Mouse (Mus musculus) hindbrain, embryonic 16.5 days (tissue): ENCODE data around the gene Zc3h4. TPM values are rescaled to one million over a fixed set of nuclear protein-coding genes. Genes with fewer than 3 reads are reported as not detected.

Source experiments
- ATAC-seq: fragments of 200-750 bp; cut with Nextera tagmentation; 2 replicates; pipeline ENCODE4 v1.8.0; 2017; ENCODE audit warnings: moderate TSS enrichment, moderate library complexity
- H3K27ac ChIP-seq: fragments of 300-500 bp; sonication (generic); 2 replicates; pipeline ENCODE4 v1.5.1; 2014; ENCODE audit warnings: low read depth, mild to moderate bottlenecking, control low read depth, low read length, moderate library complexity
- H3K27me3 ChIP-seq: fragments of 300-500 bp; sonication (generic); replicated peaks from 2 replicates; pipeline ENCODE4 v1.6.1; 2014; ENCODE audit warnings: low read length; ENCODE audit not compliant: control insufficient read depth, insufficient read depth
- H3K36me3 ChIP-seq: fragments of 300-500 bp; sonication (generic); 2 replicates; pipeline ENCODE4 v1.6.1; 2014; ENCODE audit warnings: mild to moderate bottlenecking, low read length, moderate library complexity, mixed read lengths; ENCODE audit not compliant: control insufficient read depth, insufficient read depth
- H3K4me1 ChIP-seq: fragments of 300-500 bp; sonication (generic); 2 replicates; pipeline ENCODE4 v1.6.1; 2014; ENCODE audit warnings: low read depth, low read length; ENCODE audit not compliant: control insufficient read depth, insufficient read depth
- H3K4me2 ChIP-seq: fragments of 300-500 bp; sonication (generic); 2 replicates; pipeline ENCODE4 v1.6.1; 2014; ENCODE audit warnings: mild to moderate bottlenecking, low read length, control low read depth, moderate library complexity
- H3K4me3 ChIP-seq: fragments of 300-500 bp; sonication (generic); 2 replicates; pipeline ENCODE4 v1.5.1; 2014; ENCODE audit warnings: mild to moderate bottlenecking, low read length, control low read depth, moderate library complexity
- H3K9ac ChIP-seq: fragments of 300-500 bp; sonication (generic); 2 replicates; pipeline ENCODE4 v1.6.1; 2014; ENCODE audit warnings: low read depth, mild to moderate bottlenecking, control low read depth, low read length, moderate library complexity
- H3K9me3 ChIP-seq: fragments of 300-500 bp; sonication (generic); 2 replicates; pipeline ENCODE4 v1.6.1; 2014; ENCODE audit warnings: mild to moderate bottlenecking, low read length, moderate library complexity; ENCODE audit not compliant: control insufficient read depth
- WGBS: fragments of 180-500 bp; shearing (Covaris S2); extraction: QIAGEN DNeasy Blood & Tissue Kit; methylation state at CpG from one replicate; pipeline ENCODE4 v1.1.7; 2014; 5-methylcytosine and 5-hydroxymethylcytosine counted together
- polyA plus RNA-seq: library from polyadenylated mRNA; unstranded; fragments of >200 nt; fragmentation: Nextera tagmentation; extraction: Ambion mirVana; gene quantifications from 2 replicates; pipeline ENCODE4 v1.2.1, GENCODE M21; 2015

Gene Zc3h4
- polyA plus RNA-seq, 1 experiment from 2014 or later: 11.7 TPM

- WGBS: 95% methylated on average over 8 of the region's 8 CpGs
- Histone ChIP-seq H3K36me3 (peaks cover 55% of the 10 kb centered on the region), H3K27ac (no peak overlapping the region)
Measured at GRCm38 (mm10) chr7:16420493-16421118, 19.9 kb downstream of the Zc3h4 start.

GRCm38 (mm10) chr7:16422222-16422856 is 21.6 kb downstream of the Zc3h4 start:
- no peaks in the 10 kb centered on the region for H3K4me1 ChIP-seq
- no peaks in the 10 kb centered on the region for H3K9me3 ChIP-seq
- H3K9ac ChIP-seq: no peak overlapping the region
- no peaks in the 10 kb centered on the region for H3K27me3 ChIP-seq
- H3K36me3 ChIP-seq: peaks cover 57% of the 10 kb centered on the region
- no peak overlapping the region for H3K4me3 ChIP-seq
- H3K27ac ChIP-seq: no peak overlapping the region
- H3K4me2 ChIP-seq: no peak overlapping the region
- no peak for ATAC-seq
- WGBS: 87% methylated on average over 18 of the region's 18 CpGs

More at GRCm38 (mm10) chr7:16420493-16421118, 19.9 kb downstream of the Zc3h4 start:
- no peaks in the 10 kb centered on the region for H3K27me3 ChIP-seq
- no peak overlapping the region for H3K4me2 ChIP-seq
- H3K9ac ChIP-seq: no peak overlapping the region
- no peak for ATAC-seq
- no peaks in the 10 kb centered on the region for H3K9me3 ChIP-seq
- no peak overlapping the region for H3K4me3 ChIP-seq
- no peaks in the 10 kb centered on the region for H3K4me1 ChIP-seq

- H3K9ac ChIP-seq: no peak overlapping the region
- no peaks in the 10 kb centered on the region for H3K4me1 ChIP-seq
- no peaks in the 10 kb centered on the region for H3K27me3 ChIP-seq
- no peak overlapping the region for H3K4me3 ChIP-seq
- no peak for ATAC-seq
- WGBS: 93% methylated on average over 9 of the region's 9 CpGs
- no peaks in the 10 kb centered on the region for H3K9me3 ChIP-seq
- no peak overlapping the region for H3K4me2 ChIP-seq
- no peak overlapping the region for H3K27ac ChIP-seq
- H3K36me3 ChIP-seq: peaks cover 69% of the 10 kb centered on the region
Measured at GRCm38 (mm10) chr7:16423731-16424130, 23.0 kb downstream of the Zc3h4 start.

GRCm38 (mm10) chr7:16425721-16426120 is 25.0 kb downstream of the Zc3h4 start:
- ATAC-seq: 0 out of 2 replicates have a peak, but pooled peaks have one; percentile 7
- Histone ChIP-seq H3K9ac (no peak overlapping the region), H3K9me3 (no peaks in the 10 kb centered on the region), H3K4me1 (no peaks in the 10 kb centered on the region), H3K27ac (no peak overlapping the region), H3K27me3 (no peaks in the 10 kb centered on the region), H3K4me2 (no peak overlapping the region), H3K4me3 (no peak overlapping the region), H3K36me3 (peaks cover 77% of the 10 kb centered on the region)
- WGBS: 91% methylated on average over 10 of the region's 10 CpGs

- H3K9ac ChIP-seq: no peak overlapping the region
- H3K9me3 ChIP-seq: no peaks in the 10 kb centered on the region
- H3K4me3 ChIP-seq: no peak overlapping the region
- H3K36me3 ChIP-seq: peaks cover 77% of the 10 kb centered on the region
- no peaks in the 10 kb centered on the region for H3K4me1 ChIP-seq
- no peaks in the 10 kb centered on the region for H3K27me3 ChIP-seq
- whole genome bisulfite sequencing: 54% methylated on average over 4 of the region's 4 CpGs
- no peak overlapping the region for H3K27ac ChIP-seq
- 0 out of 2 replicates have a peak, but pooled peaks have one; percentile 45 for ATAC-seq
- H3K4me2 ChIP-seq: no peak overlapping the region
Measured at GRCm38 (mm10) chr7:16426129-16426729, 25.5 kb downstream of the Zc3h4 start.

GRCm38 (mm10) chr7:16433352-16433971 is 32.8 kb downstream of the Zc3h4 start:
- Histone ChIP-seq H3K9me3 (no peaks in the 10 kb centered on the region), H3K4me2 (no peak overlapping the region), H3K4me1 (no peaks in the 10 kb centered on the region), H3K27me3 (no peaks in the 10 kb centered on the region), H3K36me3 (peaks cover 68% of the 10 kb centered on the region), H3K4me3 (no peak overlapping the region), H3K9ac (no peak overlapping the region), H3K27ac (no peak overlapping the region)
- WGBS: 84% methylated on average over 3 of the region's 3 CpGs
- no peak for ATAC-seq

GRCm38 (mm10) chr7:16435088-16435487 is 34.4 kb downstream of the Zc3h4 start:
- peaks cover 54% of the 10 kb centered on the region for H3K36me3 ChIP-seq
- H3K4me2 ChIP-seq: no peak overlapping the region
- no peak overlapping the region for H3K9ac ChIP-seq
- no peaks in the 10 kb centered on the region for H3K9me3 ChIP-seq
- WGBS: 84% methylated on average over 9 of the region's 9 CpGs
- H3K4me1 ChIP-seq: no peaks in the 10 kb centered on the region
- ATAC-seq: no peak
- H3K27me3 ChIP-seq: no peaks in the 10 kb centered on the region
- H3K27ac ChIP-seq: no peak overlapping the region
- H3K4me3 ChIP-seq: no peak overlapping the region

- Histone ChIP-seq H3K27ac (no peak overlapping the region), H3K27me3 (no peaks in the 10 kb centered on the region), H3K4me2 (no peak overlapping the region), H3K9me3 (no peaks in the 10 kb centered on the region), H3K4me3 (no peak overlapping the region), H3K4me1 (no peaks in the 10 kb centered on the region), H3K36me3 (peaks cover 5% of the 10 kb centered on the region; the same call in 1 of the 2 replicates), H3K9ac (no peak overlapping the region)
- ATAC-seq: no peak
Measured at GRCm38 (mm10) chr7:16441241-16441640, 40.5 kb downstream of the Zc3h4 start.

- no peaks in the 10 kb centered on the region for H3K27me3 ChIP-seq
- no peak overlapping the region for H3K27ac ChIP-seq
- H3K9ac ChIP-seq: no peak overlapping the region
- no peaks in the 10 kb centered on the region for H3K9me3 ChIP-seq
- ATAC-seq: no peak
- 83% methylated on average over 6 of the region's 6 CpGs for WGBS
- H3K36me3 ChIP-seq: no peaks in the 10 kb centered on the region
- H3K4me3 ChIP-seq: no peak overlapping the region
- H3K4me2 ChIP-seq: no peak overlapping the region
- peaks cover 7% of the 10 kb centered on the region for H3K4me1 ChIP-seq
Measured at GRCm38 (mm10) chr7:16451656-16452055, 50.9 kb downstream of the Zc3h4 start.
